29 mouse cellular contexts compared by ENCODE assay signal in genomic region chr14:59185514-59185913, GRCm38 (mm10). TPM values are rescaled to one million over a fixed set of nuclear protein-coding genes. Genes with fewer than 3 reads are reported as not detected.
"Had no signal": no experiment of that assay in that cellular context is flagged by ENCODE, and none has a peak within 500 bp of the region (broad histone marks: within the 10 kb centered on the region; RNA-seq: fewer than 3 reads in every experiment).

No protein-coding gene starts in this region.

- H3K36me3 ChIP-seq: limb, embryonic 10.5 days; limb, embryonic 13.5 days; liver, embryonic 13.5 days; stomach, embryonic 15.5 days had no signal

- H3K4me3 ChIP-seq: limb, embryonic 10.5 days; limb, embryonic 13.5 days; liver, embryonic 13.5 days; stomach, embryonic 15.5 days had no signal

- H3K27me3 ChIP-seq: limb, embryonic 13.5 days; liver, embryonic 13.5 days; stomach, embryonic 15.5 days had no signal

- H3K4me1 ChIP-seq: limb, embryonic 10.5 days; limb, embryonic 13.5 days; liver, embryonic 13.5 days; stomach, embryonic 15.5 days had no signal

- DNase-seq: kidney, adult 11 months; kidney, adult 8-10 months; kidney, postnatal 14 days; kidney, postnatal 4 days; liver; liver, embryonic 13.5 days; lung, embryonic 14.5 days; midbrain, embryonic 14.5 days; thymus, postnatal 36 days had no signal

- ATAC-seq: lung, postnatal 0 days had no signal

- H3K9me3 ChIP-seq: limb, embryonic 10.5 days; limb, embryonic 13.5 days; liver, embryonic 13.5 days; stomach, embryonic 15.5 days had no signal

RNA-seq across cellular contexts. Expression of gene Gm5142, which starts 7.0 kb away (rescaled TPM):
- total RNA-seq: layer of hippocampus, adult 18-20 months; layer of hippocampus, postnatal 14 days; left cerebral cortex, adult 8-10 months; left cerebral cortex, postnatal 25 days; megakaryocyte-erythroid progenitor cell, adult 5-6 weeks; midbrain, postnatal 0 days had no signal
- polyA plus RNA-seq: kidney, embryonic 16.5 days; limb, embryonic 10.5 days; limb, embryonic 13.5 days; liver, embryonic 13.5 days; liver, embryonic 16.5 days; lung, embryonic 14.5 days; lung, postnatal 0 days; macrophage; midbrain, embryonic 11.5 days; midbrain, embryonic 14.5 days; midbrain, postnatal 0 days; neural tube, embryonic 11.5 days; neural tube, embryonic 14.5 days; small intestine, adult 2 months; spleen, adult 2 months; stomach, embryonic 15.5 days; thymus, postnatal 0 days; urinary bladder, adult 2 months had no signal

RNA-seq across cellular contexts. Expression of gene 1700129C05Rik, which starts 42.8 kb away (rescaled TPM):
- total RNA-seq: layer of hippocampus, adult 18-20 months; layer of hippocampus, postnatal 14 days; left cerebral cortex, adult 8-10 months; left cerebral cortex, postnatal 25 days; megakaryocyte-erythroid progenitor cell, adult 5-6 weeks; midbrain, postnatal 0 days had no signal
- polyA plus RNA-seq: kidney, embryonic 16.5 days; limb, embryonic 10.5 days; limb, embryonic 13.5 days; liver, embryonic 13.5 days; liver, embryonic 16.5 days; lung, embryonic 14.5 days; lung, postnatal 0 days; macrophage; midbrain, embryonic 11.5 days; midbrain, embryonic 14.5 days; midbrain, postnatal 0 days; neural tube, embryonic 11.5 days; neural tube, embryonic 14.5 days; small intestine, adult 2 months; spleen, adult 2 months; stomach, embryonic 15.5 days; thymus, postnatal 0 days; urinary bladder, adult 2 months had no signal
